Mouse (Mus musculus): Measurements from ENCODE around the gene Tecta. TPM values are rescaled to one million over a fixed set of nuclear protein-coding genes. Genes with fewer than 3 reads are reported as not detected.

Tecta gene
- polyA plus RNA-seq, 1 experiment from 2014 or later, result 0.33 TPM

DNA sequence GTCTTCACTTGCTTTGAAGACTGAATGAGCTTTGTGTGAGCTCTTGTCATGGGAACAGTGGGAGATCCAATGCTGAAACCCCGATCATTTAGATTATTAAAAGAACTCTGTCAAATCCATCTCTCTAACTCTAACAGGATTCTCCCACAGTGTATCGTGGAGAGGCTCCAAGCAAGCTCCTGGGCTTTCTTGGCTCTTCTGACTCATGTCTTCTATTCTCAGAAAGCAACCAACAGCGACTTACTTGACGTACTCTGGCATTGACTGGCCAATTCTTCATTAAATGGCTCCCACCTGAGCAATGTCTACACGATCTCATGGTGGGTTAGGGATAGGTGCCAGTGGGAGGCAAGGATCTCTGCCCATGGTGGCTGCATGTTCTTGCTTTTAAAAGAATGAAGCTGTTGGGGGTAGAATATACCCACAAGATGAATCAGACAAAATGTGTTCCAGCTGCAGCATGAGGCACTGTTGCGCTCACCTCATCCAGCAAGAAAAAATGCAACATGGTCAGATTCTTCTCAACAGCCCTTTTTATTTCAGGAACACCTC is 98.6 kb downstream of the Tecta start:
- Histone ChIP-seq H3K4me3 (ENCODE audit: low read depth, low read length) (no peak overlapping the region), H3K4me1 (ENCODE audit: control insufficient read depth, insufficient read depth, low read length) (no peaks in the 10 kb centered on the region), H3K27ac (ENCODE audit: low read depth, low read length) (no peak overlapping the region), H3K36me3 (ENCODE audit: control insufficient read depth, insufficient read depth, low read length) (no peaks in the 10 kb centered on the region), H3K9me3 (ENCODE audit: control insufficient read depth, low read length) (no peaks in the 10 kb centered on the region), H3K27me3 (ENCODE audit: control insufficient read depth, insufficient read depth, low read length) (no peaks in the 10 kb centered on the region), H3K9ac (replicated peaks; ENCODE audit: low read depth, low read length) (no peak overlapping the region), H3K4me2 (ENCODE audit: low read depth, low read length) (no peak overlapping the region)
- ATAC-seq (ENCODE audit: low read depth), result no peak
- 83% methylated on average over 6 of the region's 6 CpGs for WGBS

DNA sequence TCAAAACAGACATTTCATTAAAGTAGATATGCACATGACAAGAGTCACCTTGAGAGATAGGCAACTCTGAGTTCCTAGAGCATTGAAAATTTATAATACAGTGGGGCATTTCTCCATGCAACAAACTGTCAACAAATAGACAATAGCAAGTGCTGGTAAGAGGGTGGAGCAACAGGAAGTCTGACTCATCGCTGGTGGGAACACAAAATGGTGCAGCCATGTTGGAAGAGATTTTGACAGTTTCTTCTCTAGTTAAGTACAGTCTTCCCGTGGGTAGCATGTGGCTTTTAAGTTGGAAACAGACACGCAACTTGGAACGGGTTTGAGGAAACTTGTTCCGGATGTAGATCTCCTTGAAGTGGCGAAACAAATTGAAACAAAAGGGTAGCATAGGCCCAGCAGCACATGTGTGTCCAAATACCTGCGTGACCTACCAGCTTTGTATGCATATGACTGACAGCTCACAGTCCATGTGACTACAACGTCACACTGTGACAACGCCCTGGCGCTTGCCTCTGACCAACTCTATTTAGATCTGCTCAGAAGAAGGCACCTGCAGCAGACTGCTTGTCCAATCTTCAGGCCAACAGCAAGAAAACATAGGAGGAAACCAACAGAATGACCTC is 103.3 kb downstream of the Tecta start:
- Histone ChIP-seq H3K9me3 (ENCODE audit: control insufficient read depth, low read length) (no peaks in the 10 kb centered on the region), H3K4me1 (ENCODE audit: control insufficient read depth, insufficient read depth, low read length) (no peaks in the 10 kb centered on the region), H3K4me3 (ENCODE audit: low read depth, low read length) (no peak overlapping the region), H3K36me3 (ENCODE audit: control insufficient read depth, insufficient read depth, low read length) (no peaks in the 10 kb centered on the region), H3K4me2 (ENCODE audit: low read depth, low read length) (no peak overlapping the region), H3K27me3 (ENCODE audit: control insufficient read depth, insufficient read depth, low read length) (no peaks in the 10 kb centered on the region), H3K27ac (ENCODE audit: low read depth, low read length) (no peak overlapping the region), H3K9ac (replicated peaks; ENCODE audit: low read depth, low read length) (no peak overlapping the region)
- ATAC-seq (ENCODE audit: low read depth), result no peak
- 90% methylated on average over 10 of the region's 10 CpGs for WGBS

DNA sequence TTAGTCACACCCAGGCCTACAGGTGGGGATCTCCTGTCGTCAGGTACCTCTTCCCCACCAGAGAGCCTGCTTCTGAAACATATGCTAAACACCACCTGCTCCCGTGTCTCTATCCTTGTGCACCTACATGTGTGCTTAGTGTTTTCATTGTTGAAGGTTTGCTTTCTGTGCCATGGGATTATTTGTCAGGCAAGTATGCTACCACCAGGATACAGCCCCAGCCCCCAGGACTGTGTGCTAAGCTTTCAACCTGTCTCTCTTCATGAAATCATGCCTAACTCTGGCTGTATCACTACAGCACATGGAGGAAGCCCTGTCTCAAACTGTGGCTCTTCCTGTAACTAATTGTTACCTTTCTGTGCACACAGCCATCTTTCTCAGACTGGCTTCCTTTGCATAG is 105.6 kb downstream of the Tecta start:
- no peak overlapping the region for H3K9ac ChIP-seq (replicated peaks; ENCODE audit: low read depth, low read length)
- no peaks in the 10 kb centered on the region for H3K36me3 ChIP-seq (ENCODE audit: control insufficient read depth, insufficient read depth, low read length)
- no peak overlapping the region for H3K27ac ChIP-seq (ENCODE audit: low read depth, low read length)
- H3K9me3 ChIP-seq (ENCODE audit: control insufficient read depth, low read length), result no peaks in the 10 kb centered on the region
- no peak for ATAC-seq (ENCODE audit: low read depth)
- H3K4me1 ChIP-seq (ENCODE audit: control insufficient read depth, insufficient read depth, low read length), result no peaks in the 10 kb centered on the region
- H3K4me3 ChIP-seq (ENCODE audit: low read depth, low read length), result no peak overlapping the region
- no peaks in the 10 kb centered on the region for H3K27me3 ChIP-seq (ENCODE audit: control insufficient read depth, insufficient read depth, low read length)
- no peak overlapping the region for H3K4me2 ChIP-seq (ENCODE audit: low read depth, low read length)
- WGBS, result 80% methylated on average over 2 of the region's 2 CpGs

DNA sequence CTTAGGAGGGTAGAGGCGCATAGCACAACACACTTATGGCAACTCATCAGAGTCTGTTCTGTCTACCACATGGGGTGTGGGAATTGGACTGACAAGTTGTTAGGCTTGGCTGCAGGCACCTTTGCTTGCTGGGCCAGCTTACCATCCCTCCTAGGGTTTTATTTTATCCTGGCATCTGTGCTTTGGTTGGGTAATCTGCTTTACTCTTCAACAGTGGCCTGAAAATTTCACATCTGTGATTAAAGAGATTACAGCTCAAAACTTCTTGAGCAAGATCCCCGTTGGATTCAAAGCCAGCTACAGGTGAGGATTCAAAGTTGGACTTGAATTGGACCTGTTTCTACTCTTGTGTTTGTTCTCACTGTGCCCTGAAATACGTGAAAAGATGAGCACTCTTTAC is 106.1 kb downstream of the Tecta start:
- WGBS, result 92% methylated on average over 3 of the region's 3 CpGs

DNA sequence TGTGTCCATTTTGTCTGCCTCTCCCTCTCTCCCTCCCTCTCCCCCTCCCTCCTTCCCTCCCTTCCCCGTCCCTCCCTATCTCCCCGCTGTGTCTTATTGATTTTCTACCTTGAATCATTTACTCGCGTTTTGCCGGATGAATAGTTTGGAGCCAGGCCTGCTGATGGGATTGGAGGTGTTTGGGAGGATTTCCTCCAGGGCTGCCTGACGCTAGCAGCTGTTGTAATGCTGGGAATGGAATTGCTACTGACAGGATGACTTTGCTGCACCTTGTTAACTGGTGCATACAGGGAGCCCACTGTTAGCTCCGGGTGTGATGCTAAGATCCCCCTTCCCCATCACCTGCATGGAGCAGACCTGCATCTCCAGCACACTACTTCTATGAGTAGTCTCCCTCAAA is 106.7 kb downstream of the Tecta start:
- 0 out of 2 replicates have a peak, but pooled peaks have one; percentile 24 for ATAC-seq (ENCODE audit: low read depth)
- Histone ChIP-seq H3K27ac (ENCODE audit: low read depth, low read length) (no peak overlapping the region; the same call in 1 of the 2 replicates), H3K4me3 (ENCODE audit: low read depth, low read length) (no peak overlapping the region), H3K27me3 (ENCODE audit: control insufficient read depth, insufficient read depth, low read length) (no peaks in the 10 kb centered on the region), H3K9ac (replicated peaks; ENCODE audit: low read depth, low read length) (no peak overlapping the region), H3K4me2 (ENCODE audit: low read depth, low read length) (no peak overlapping the region), H3K9me3 (ENCODE audit: control insufficient read depth, low read length) (no peaks in the 10 kb centered on the region), H3K36me3 (ENCODE audit: control insufficient read depth, insufficient read depth, low read length) (no peaks in the 10 kb centered on the region), H3K4me1 (ENCODE audit: control insufficient read depth, insufficient read depth, low read length) (no peaks in the 10 kb centered on the region)
- WGBS, result 39% methylated on average over 7 of the region's 7 CpGs

More for the DNA sequence above, 106.1 kb downstream of the Tecta start:
- Histone ChIP-seq H3K36me3 (ENCODE audit: control insufficient read depth, insufficient read depth, low read length) (no peaks in the 10 kb centered on the region), H3K9ac (replicated peaks; ENCODE audit: low read depth, low read length) (no peak overlapping the region), H3K4me1 (ENCODE audit: control insufficient read depth, insufficient read depth, low read length) (no peaks in the 10 kb centered on the region), H3K4me3 (ENCODE audit: low read depth, low read length) (no peak overlapping the region), H3K27ac (ENCODE audit: low read depth, low read length) (no peak overlapping the region), H3K27me3 (ENCODE audit: control insufficient read depth, insufficient read depth, low read length) (no peaks in the 10 kb centered on the region), H3K9me3 (ENCODE audit: control insufficient read depth, low read length) (no peaks in the 10 kb centered on the region), H3K4me2 (ENCODE audit: low read depth, low read length) (no peak overlapping the region)
- ATAC-seq (ENCODE audit: low read depth), result no peak

DNA sequence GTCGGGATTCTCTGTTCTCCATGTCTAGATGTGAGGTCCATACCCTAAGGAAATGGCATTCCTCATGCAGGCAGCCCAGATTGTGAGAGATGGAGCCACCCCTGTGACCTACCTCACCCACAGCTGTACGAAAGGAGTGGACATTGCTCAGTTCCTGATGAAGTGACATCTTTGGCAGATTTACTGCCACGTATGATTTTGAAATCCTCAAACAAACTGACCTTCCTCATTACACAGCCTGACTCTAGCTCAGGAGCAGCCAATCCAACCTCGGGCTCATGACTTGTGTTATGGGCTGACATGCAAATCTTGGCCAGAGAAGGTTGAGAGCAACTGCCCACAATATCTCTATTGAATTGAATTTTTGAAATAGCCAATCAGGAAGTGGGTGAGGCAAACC is 120.1 kb downstream of the Tecta start:
- H3K9ac ChIP-seq (replicated peaks; ENCODE audit: low read depth, low read length), result no peak overlapping the region
- no peak for ATAC-seq (ENCODE audit: low read depth)
- no peaks in the 10 kb centered on the region for H3K36me3 ChIP-seq (ENCODE audit: control insufficient read depth, insufficient read depth, low read length)
- H3K9me3 ChIP-seq (ENCODE audit: control insufficient read depth, low read length), result no peaks in the 10 kb centered on the region
- H3K4me3 ChIP-seq (ENCODE audit: low read depth, low read length), result no peak overlapping the region
- 80% methylated on average over 4 of the region's 4 CpGs for WGBS
- H3K4me1 ChIP-seq (ENCODE audit: control insufficient read depth, insufficient read depth, low read length), result no peaks in the 10 kb centered on the region
- no peaks in the 10 kb centered on the region for H3K27me3 ChIP-seq (ENCODE audit: control insufficient read depth, insufficient read depth, low read length)
- H3K27ac ChIP-seq (ENCODE audit: low read depth, low read length), result no peak overlapping the region
- H3K4me2 ChIP-seq (ENCODE audit: low read depth, low read length), result no peak overlapping the region

Small RNAs within 50 kb of the gene (microRNA-seq; reads per million reads assigned to microRNA genes)
- gene Gm44311, result not detected

Other genes with a start within 250 kb of the Tecta start
- gene Sc5d, start 135.7 kb downstream of the Tecta start, polyA plus RNA-seq (2014; fragmentation: Nextera tagmentation; extraction: Ambion mirVana), result 88.1 and 88.9 TPM in 2 replicates
- 5.7 and 6.2 TPM in 2 replicates for gene Tbcel, start 107.9 kb upstream of the Tecta start, polyA plus RNA-seq (2014; fragmentation: Nextera tagmentation; extraction: Ambion mirVana)

All from neural tube, embryonic 14.5 days (tissue).